Mouse (Mus musculus): Measurements from ENCODE around the gene Tnrc18.

Tnrc18 gene

GRCm38 (mm10) chr5:142807661-142808060, 9.8 kb downstream of the Tnrc18 start:
- DNase-seq: no peak

- DNase-seq: no peak
Measured at GRCm38 (mm10) chr5:142803746-142804145, 13.7 kb downstream of the Tnrc18 start.

GRCm38 (mm10) chr5:142802884-142803283, 14.6 kb downstream of the Tnrc18 start:
- no peak for DNase-seq

GRCm38 (mm10) chr5:142801977-142802376, 15.5 kb downstream of the Tnrc18 start:
- no peak for DNase-seq

GRCm38 (mm10) chr5:142800656-142801055, 16.8 kb downstream of the Tnrc18 start:
- no peak for DNase-seq

GRCm38 (mm10) chr5:142800198-142800597, 17.3 kb downstream of the Tnrc18 start:
- DNase-seq: no peak

- no peak for DNase-seq
Measured at GRCm38 (mm10) chr5:142799259-142799658, 18.2 kb downstream of the Tnrc18 start.

- DNase-seq: no peak
Measured at GRCm38 (mm10) chr5:142798190-142798589, 19.3 kb downstream of the Tnrc18 start.

- DNase-seq: no peak
Measured at GRCm38 (mm10) chr5:142797620-142798019, 19.8 kb downstream of the Tnrc18 start.

- DNase-seq: no peak
Measured at GRCm38 (mm10) chr5:142796921-142797320, 20.5 kb downstream of the Tnrc18 start.

- no peak for DNase-seq
Measured at GRCm38 (mm10) chr5:142794582-142794981, 22.9 kb downstream of the Tnrc18 start.

GRCm38 (mm10) chr5:142794161-142794560, 23.3 kb downstream of the Tnrc18 start:
- no peak for DNase-seq

- DNase-seq: no peak
Measured at GRCm38 (mm10) chr5:142792594-142792993, 24.9 kb downstream of the Tnrc18 start.

GRCm38 (mm10) chr5:142788279-142788678, 29.2 kb downstream of the Tnrc18 start:
- DNase-seq: peak in 1 of 2 experiments; percentile 39

- peak; percentile 80 to 85 for DNase-seq
Measured at GRCm38 (mm10) chr5:142787304-142787905, 30.1 kb downstream of the Tnrc18 start.

- DNase-seq: no peak
Measured at GRCm38 (mm10) chr5:142786709-142787108, 30.8 kb downstream of the Tnrc18 start.

GRCm38 (mm10) chr5:142786215-142786614, 31.2 kb downstream of the Tnrc18 start:
- DNase-seq: no peak

GRCm38 (mm10) chr5:142783142-142783540, 34.3 kb downstream of the Tnrc18 start:
- DNase-seq: peak in 1 of 2 experiments; percentile 37

- DNase-seq: no peak
Measured at GRCm38 (mm10) chr5:142782459-142783141, 34.9 kb downstream of the Tnrc18 start.

GRCm38 (mm10) chr5:142780579-142780978, 36.9 kb downstream of the Tnrc18 start:
- no peak for DNase-seq

- DNase-seq: no peak
Measured at GRCm38 (mm10) chr5:142778871-142779270, 38.6 kb downstream of the Tnrc18 start.

- DNase-seq: no peak
Measured at GRCm38 (mm10) chr5:142778135-142778534, 39.3 kb downstream of the Tnrc18 start.

GRCm38 (mm10) chr5:142776080-142776479, 41.4 kb downstream of the Tnrc18 start:
- peak; percentile 55 to 65 for DNase-seq

GRCm38 (mm10) chr5:142774771-142775170, 42.7 kb downstream of the Tnrc18 start:
- DNase-seq: no peak

- no peak for DNase-seq
Measured at GRCm38 (mm10) chr5:142771964-142772363, 45.5 kb downstream of the Tnrc18 start.

All from cerebellum, postnatal 14 days (tissue).